Comparison of ENCODE assay signal across 8 mouse cellular contexts in the genomic region with DNA sequence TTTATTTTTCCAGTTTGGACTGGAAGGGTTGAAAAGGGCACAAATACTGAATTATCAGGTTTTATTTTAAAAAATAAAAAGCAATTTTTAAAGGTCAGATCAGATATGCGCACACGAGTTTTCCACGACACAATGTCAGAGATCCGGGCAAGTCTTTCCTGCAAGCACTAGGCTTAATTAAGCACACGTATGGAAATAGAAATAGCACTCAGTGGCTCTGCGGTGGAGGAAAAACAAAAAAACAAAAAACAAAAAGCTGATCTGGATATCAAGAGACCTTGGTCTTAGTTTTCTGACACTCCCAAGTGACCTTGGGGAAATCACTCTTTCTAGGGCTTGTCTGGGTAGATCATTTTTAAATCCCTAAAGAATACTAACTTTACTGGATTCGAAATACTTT. TPM values are rescaled to one million over a fixed set of nuclear protein-coding genes. Genes with fewer than 3 reads are reported as not detected.
A peak's percentile ranks its signal among the peaks of the same experiment; 100 is the strongest.
DNase-seq lines count a peak whose midpoint lies in the region; ATAC-seq and TF ChIP-seq lines count a peak whose summit lies in the region.

No protein-coding gene starts in this region.

- no peaks in the 10 kb centered on the region for H3K27me3 ChIP-seq in heart, embryonic 12.5 days (replicated peaks)
- no peaks in the 10 kb centered on the region for H3K27me3 ChIP-seq in E14TG2a.4 (ENCODE audit: insufficient read depth, low read length)
- no peaks in the 10 kb centered on the region for H3K27me3 ChIP-seq in forebrain, embryonic 16.5 days (replicated peaks; ENCODE audit: control insufficient read depth, insufficient read depth, low read length)
- no peaks in the 10 kb centered on the region for H3K27me3 ChIP-seq in liver, postnatal 0 days (ENCODE audit: insufficient read depth, low read length)

- H3K27ac ChIP-seq in heart, embryonic 12.5 days (ENCODE audit: poor library complexity, severe bottlenecking) = peak overlapping the region; percentile 99
- H3K27ac ChIP-seq in forebrain, embryonic 16.5 days (ENCODE audit: low read length) = peak overlapping the region; percentile 97; the same call in 1 of the 2 replicates
- peak overlapping the region; percentile 100 for H3K27ac ChIP-seq in liver, postnatal 0 days (ENCODE audit: low read depth)

- H3K4me1 ChIP-seq in heart, embryonic 12.5 days (replicated peaks) = peaks cover 8% of the 10 kb centered on the region
- H3K4me1 ChIP-seq in E14TG2a.4 (replicated peaks; ENCODE audit: low read depth, low read length) = peaks cover 48% of the 10 kb centered on the region
- H3K4me1 ChIP-seq in forebrain, embryonic 16.5 days (replicated peaks; ENCODE audit: control insufficient read depth, insufficient read depth, low read length) = peaks cover 12% of the 10 kb centered on the region
- H3K4me1 ChIP-seq in liver, postnatal 0 days (ENCODE audit: insufficient read depth) = peaks cover 24% of the 10 kb centered on the region

- H3K4me2 ChIP-seq in heart, embryonic 12.5 days = peak overlapping the region; percentile 71
- H3K4me2 ChIP-seq in forebrain, embryonic 16.5 days (ENCODE audit: low read length) = peak overlapping the region; percentile 67
- peak overlapping the region; percentile 75 for H3K4me2 ChIP-seq in liver, postnatal 0 days (ENCODE audit: low read depth, low read length)

- TF ChIP-seq EP300 in liver, postnatal 0 days (IDR thresholded peaks at IDR 0.05; ENCODE audit: low read depth) = no peak

- TF ChIP-seq CTCF in E14TG2a.4 (conservative IDR thresholded peaks at IDR 0.05; ENCODE audit: low read length) = no peak
- TF ChIP-seq CTCF in liver, postnatal 0 days (IDR thresholded peaks at IDR 0.05; ENCODE audit: low read depth) = no peak

- no peak for ATAC-seq in heart, embryonic 12.5 days (ENCODE audit: insufficient number of reproducible peaks, low FRiP score)
- no peak for ATAC-seq in forebrain, embryonic 16.5 days
- ATAC-seq in liver, postnatal 0 days = no peak

- WGBS in heart, embryonic 12.5 days = 2% methylated on average over 7 of the region's 7 CpGs
- WGBS in forebrain, embryonic 16.5 days = 2% methylated on average over 7 of the region's 7 CpGs
- WGBS in liver, postnatal 0 days (ENCODE audit: insufficient replicate concordance) = 2% methylated on average over 7 of the region's 7 CpGs

- H3K9ac ChIP-seq in heart, embryonic 12.5 days = peak overlapping the region; percentile 100
- H3K9ac ChIP-seq in forebrain, embryonic 16.5 days (replicated peaks; ENCODE audit: low read depth, low read length) = peak overlapping the region; percentile 99
- peak overlapping the region; percentile 99 for H3K9ac ChIP-seq in liver, postnatal 0 days (replicated peaks)

- H3K4me3 ChIP-seq in heart, embryonic 12.5 days = peak overlapping the region; percentile 73
- H3K4me3 ChIP-seq in E14TG2a.4 (replicated peaks; ENCODE audit: low read length) = peak overlapping the region; percentile 96
- peak overlapping the region; percentile 99 for H3K4me3 ChIP-seq in forebrain, embryonic 16.5 days (replicated peaks; ENCODE audit: low read length)
- peak overlapping the region; percentile 72 for H3K4me3 ChIP-seq in liver, postnatal 0 days (ENCODE audit: low read depth, low read length)

- no peaks in the 10 kb centered on the region for H3K9me3 ChIP-seq in heart, embryonic 12.5 days (replicated peaks)
- H3K9me3 ChIP-seq in E14TG2a.4 (ENCODE audit: low read length) = no peaks in the 10 kb centered on the region
- no peaks in the 10 kb centered on the region for H3K9me3 ChIP-seq in forebrain, embryonic 16.5 days (ENCODE audit: control insufficient read depth, low read length)
- H3K9me3 ChIP-seq in liver, postnatal 0 days (ENCODE audit: low read length) = no peaks in the 10 kb centered on the region

- no peak for DNase-seq in heart, adult 11 months
- no peak for DNase-seq in liver, postnatal 0 days
- DNase-seq in cerebellum, postnatal 25 days = no peak
- DNase-seq in cerebellum, postnatal 36 days = no peak
- no peak for DNase-seq in spleen, adult 18-20 months

- no peaks in the 10 kb centered on the region for H3K36me3 ChIP-seq in heart, embryonic 12.5 days
- H3K36me3 ChIP-seq in E14TG2a.4 (ENCODE audit: insufficient read depth, low read length) = peaks cover 38% of the 10 kb centered on the region
- no peaks in the 10 kb centered on the region for H3K36me3 ChIP-seq in forebrain, embryonic 16.5 days (ENCODE audit: control insufficient read depth, insufficient read depth)
- H3K36me3 ChIP-seq in liver, postnatal 0 days (replicated peaks; ENCODE audit: insufficient read depth, low read length) = no peaks in the 10 kb centered on the region

RNA-seq across cellular contexts. Expression of a gene that starts 1.0 kb away (rescaled TPM):
- polyA plus RNA-seq in heart, embryonic 12.5 days (2016; fragmentation: Nextera tagmentation; extraction: Ambion mirVana) = 124 TPM in 2 replicates
- polyA plus RNA-seq in forebrain, embryonic 16.5 days (2015; fragmentation: Nextera tagmentation; extraction: Ambion mirVana) = 123 and 125 TPM in 2 replicates
- polyA plus RNA-seq in liver, postnatal 0 days (2015; fragmentation: Nextera tagmentation; extraction: Ambion mirVana) = 48.7 and 54.8 TPM in 2 replicates

RNA-seq across cellular contexts. Expression of a gene that starts 21.9 kb away (rescaled TPM):
- 22.3 and 25.9 TPM in 2 replicates for polyA plus RNA-seq in heart, embryonic 12.5 days (2016; fragmentation: Nextera tagmentation; extraction: Ambion mirVana)
- polyA plus RNA-seq in forebrain, embryonic 16.5 days (2015; fragmentation: Nextera tagmentation; extraction: Ambion mirVana) = 42.9 and 43.6 TPM in 2 replicates
- polyA plus RNA-seq in liver, postnatal 0 days (2015; fragmentation: Nextera tagmentation; extraction: Ambion mirVana) = 17.3 and 18.9 TPM in 2 replicates

RNA-seq across cellular contexts. Expression of a gene that starts 33.7 kb away (rescaled TPM):
- polyA plus RNA-seq in heart, embryonic 12.5 days (2016; fragmentation: Nextera tagmentation; extraction: Ambion mirVana) = 1.5 and 2.1 TPM in 2 replicates
- polyA plus RNA-seq in forebrain, embryonic 16.5 days (2015; fragmentation: Nextera tagmentation; extraction: Ambion mirVana) = 11.5 and 13.0 TPM in 2 replicates
- 0.41 and 0.46 TPM in 2 replicates for polyA plus RNA-seq in liver, postnatal 0 days (2015; fragmentation: Nextera tagmentation; extraction: Ambion mirVana)
